Mouse (Mus musculus): ENCODE results near the gene Tmem43. TPM values are rescaled to one million over a fixed set of nuclear protein-coding genes. Genes with fewer than 3 reads are reported as not detected.

Tmem43 gene
- 36.4 and 40.5 TPM in 2 replicates for polyA plus RNA-seq (2015; fragmentation: Nextera tagmentation; extraction: Ambion mirVana)

DNA sequence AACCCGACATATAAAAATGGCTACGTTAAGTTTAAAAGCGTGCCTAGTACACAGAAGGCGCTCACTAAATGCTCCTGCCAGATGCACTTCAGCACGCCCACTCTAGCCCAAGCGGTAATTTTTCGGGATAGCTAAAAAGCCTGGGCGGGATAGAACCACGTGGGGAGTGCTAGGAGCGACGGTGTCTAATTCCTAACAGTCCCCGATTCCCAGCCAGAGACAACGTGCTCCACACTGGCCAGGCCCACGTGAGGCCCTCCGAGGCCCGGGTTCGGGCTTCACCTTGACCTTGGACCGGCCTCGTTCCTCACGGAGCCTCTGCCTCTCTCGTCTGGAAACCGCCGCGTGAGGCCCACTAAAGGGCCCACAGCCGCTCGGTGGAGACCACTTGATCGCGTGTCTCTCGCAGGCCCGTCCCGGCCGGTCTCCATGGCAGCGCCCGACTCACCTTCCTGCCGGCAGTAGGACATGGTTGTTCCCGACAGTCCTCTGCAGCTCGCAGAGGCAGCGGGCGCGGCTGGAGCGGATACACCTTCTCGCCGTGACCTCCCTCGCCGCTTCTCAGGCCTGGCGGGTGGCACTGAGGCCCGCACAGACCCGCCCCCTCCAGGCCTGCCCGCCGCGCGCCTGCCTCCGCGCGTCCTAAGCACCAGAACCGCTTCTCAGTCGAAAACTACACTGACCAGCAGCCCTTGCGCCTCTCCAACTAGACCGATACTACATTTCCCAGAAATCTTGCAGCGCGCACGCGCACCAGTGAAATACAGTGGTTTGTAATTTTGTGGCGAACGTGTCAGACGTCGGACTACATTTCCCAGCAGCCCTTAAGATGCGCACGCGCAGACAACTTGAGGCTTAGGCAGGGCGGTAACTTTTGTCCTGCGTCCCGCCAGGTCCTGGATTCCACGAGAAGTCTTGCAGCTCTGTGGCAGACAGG, at the start of gene Tmem43, which contains the start of gene Chchd4:
TSS of gene Tmem43 (plus strand) at position 836 of the 937 bp plus-strand sequence.
TSS of gene Chchd4 (minus strand) at position 679 of the 937 bp plus-strand sequence.
- no peaks in the 10 kb centered on the region for H3K27me3 ChIP-seq (replicated peaks)
- H3K4me2 ChIP-seq (replicated peaks), result peak within 1 kb of the TSS; percentile 74
- H3K27ac ChIP-seq, result peak within 1 kb of the TSS; percentile 80
- H3K9me3 ChIP-seq, result no peaks in the 10 kb centered on the region
- peak within 1 kb of the TSS; percentile 67 for H3K9ac ChIP-seq
- H3K4me1 ChIP-seq (replicated peaks), result peaks cover 16% of the 10 kb centered on the region
- ATAC-seq, result peak; percentile 98
- WGBS, result under 1% methylated on average over 74 of the region's 74 CpGs
- H3K4me3 ChIP-seq (replicated peaks), result peak within 1 kb of the TSS; percentile 53
- peaks cover 6% of the 10 kb centered on the region for H3K36me3 ChIP-seq

DNA sequence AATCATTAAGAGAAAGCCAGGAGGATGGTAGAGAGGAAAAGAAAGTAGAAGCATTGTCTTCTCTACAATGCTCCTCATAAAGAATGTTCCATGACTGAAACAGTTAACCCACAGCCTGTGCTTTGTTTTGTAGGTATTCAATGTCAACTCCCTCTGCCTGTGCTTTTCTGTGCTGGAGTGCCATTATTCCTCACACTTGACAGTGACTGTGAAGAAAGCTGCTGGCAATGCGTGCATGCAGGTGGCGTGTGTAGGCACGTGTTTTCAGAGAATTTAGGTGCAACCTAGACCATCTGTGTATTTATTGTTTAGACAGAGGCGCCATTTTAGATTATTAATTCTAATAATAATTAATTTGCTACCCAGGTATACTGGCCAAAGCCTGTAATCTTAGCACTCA, 49.4 kb upstream of the Tmem43 start:
- Histone ChIP-seq H3K4me2 (replicated peaks) (no peak overlapping the region), H3K9me3 (no peaks in the 10 kb centered on the region), H3K27ac (no peak overlapping the region), H3K36me3 (no peaks in the 10 kb centered on the region), H3K27me3 (replicated peaks) (peaks cover 6% of the 10 kb centered on the region; the same call in 1 of the 2 replicates), H3K4me3 (replicated peaks) (no peak overlapping the region), H3K4me1 (replicated peaks) (no peaks in the 10 kb centered on the region), H3K9ac (no peak overlapping the region)
- WGBS, result 48% methylated on average over 4 of the region's 4 CpGs
- no peak for ATAC-seq

GRCm38 (mm10) chr6:91440474-91441144, 32.9 kb upstream of the Tmem43 start:
- WGBS, result 2% methylated on average over 30 of the region's 30 CpGs
- H3K4me2 ChIP-seq (replicated peaks), result peak overlapping the region; percentile 93

GRCm38 (mm10) chr6:91441145-91441662, 32.3 kb upstream of the Tmem43 start:
- 2% methylated on average over 19 of the region's 19 CpGs for WGBS
- peak overlapping the region; percentile 54 for H3K9ac ChIP-seq
- peak overlapping the region; percentile 57 for H3K4me3 ChIP-seq (replicated peaks)
- peak; percentile 82 for ATAC-seq
- H3K4me2 ChIP-seq (replicated peaks), result peak overlapping the region; percentile 93
- H3K4me1 ChIP-seq (replicated peaks), result peaks cover 3% of the 10 kb centered on the region; the same call in 1 of the 2 replicates
- H3K36me3 ChIP-seq, result no peaks in the 10 kb centered on the region
- no peaks in the 10 kb centered on the region for H3K9me3 ChIP-seq
- peaks cover 3% of the 10 kb centered on the region; the same call in 1 of the 2 replicates for H3K27me3 ChIP-seq (replicated peaks)
- peak overlapping the region; percentile 55; the same call in 1 of the 2 replicates for H3K27ac ChIP-seq

More at GRCm38 (mm10) chr6:91440474-91441144, 32.9 kb upstream of the Tmem43 start:
- peak overlapping the region; percentile 58 for H3K27ac ChIP-seq
- peak overlapping the region; percentile 57 for H3K4me3 ChIP-seq (replicated peaks)
- peak overlapping the region; percentile 62 for H3K9ac ChIP-seq
- H3K36me3 ChIP-seq, result no peaks in the 10 kb centered on the region
- peaks cover 3% of the 10 kb centered on the region; the same call in 1 of the 2 replicates for H3K4me1 ChIP-seq (replicated peaks)
- peaks cover 3% of the 10 kb centered on the region; the same call in 1 of the 2 replicates for H3K27me3 ChIP-seq (replicated peaks)
- no peaks in the 10 kb centered on the region for H3K9me3 ChIP-seq
- ATAC-seq, result peak; percentile 99

DNA sequence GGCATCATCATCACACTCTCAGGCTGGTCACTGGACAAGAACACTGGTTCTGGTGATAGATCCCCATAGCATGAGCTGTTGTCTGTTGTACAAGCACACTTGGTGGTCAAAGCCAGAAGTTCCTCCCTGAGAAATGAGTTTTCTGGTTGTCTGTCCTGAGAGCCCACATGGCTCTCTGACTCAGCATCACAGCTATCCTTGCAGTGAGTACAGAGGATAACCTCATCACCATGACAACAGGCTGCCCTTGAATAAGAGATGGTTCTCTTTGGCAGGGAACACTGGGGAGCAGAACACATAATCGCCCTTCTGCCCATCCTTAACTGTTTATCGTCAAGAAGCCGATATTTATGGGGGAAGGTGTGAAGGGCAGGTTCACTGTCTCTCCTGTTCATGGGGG, 28.2 kb upstream of the Tmem43 start:
- Histone ChIP-seq H3K9me3 (no peaks in the 10 kb centered on the region), H3K27me3 (replicated peaks) (no peaks in the 10 kb centered on the region), H3K27ac (no peak overlapping the region), H3K9ac (no peak overlapping the region), H3K4me3 (replicated peaks) (no peak overlapping the region), H3K4me1 (replicated peaks) (peaks cover 3% of the 10 kb centered on the region; the same call in 1 of the 2 replicates), H3K36me3 (no peaks in the 10 kb centered on the region), H3K4me2 (replicated peaks) (no peak overlapping the region)
- ATAC-seq, result no peak
- WGBS, result 70% methylated on average over 3 of the region's 3 CpGs

- ATAC-seq, result no peak
- Histone ChIP-seq H3K4me1 (replicated peaks) (no peaks in the 10 kb centered on the region), H3K9ac (no peak overlapping the region), H3K27me3 (replicated peaks) (no peaks in the 10 kb centered on the region), H3K4me2 (replicated peaks) (no peak overlapping the region), H3K27ac (no peak overlapping the region), H3K36me3 (no peaks in the 10 kb centered on the region), H3K4me3 (replicated peaks) (no peak overlapping the region), H3K9me3 (no peaks in the 10 kb centered on the region)
- 42% methylated on average over 3 of the region's 3 CpGs for WGBS
These were observed 23.9 kb upstream of the Tmem43 start for GRCm38 (mm10) chr6:91449472-91450225.

DNA sequence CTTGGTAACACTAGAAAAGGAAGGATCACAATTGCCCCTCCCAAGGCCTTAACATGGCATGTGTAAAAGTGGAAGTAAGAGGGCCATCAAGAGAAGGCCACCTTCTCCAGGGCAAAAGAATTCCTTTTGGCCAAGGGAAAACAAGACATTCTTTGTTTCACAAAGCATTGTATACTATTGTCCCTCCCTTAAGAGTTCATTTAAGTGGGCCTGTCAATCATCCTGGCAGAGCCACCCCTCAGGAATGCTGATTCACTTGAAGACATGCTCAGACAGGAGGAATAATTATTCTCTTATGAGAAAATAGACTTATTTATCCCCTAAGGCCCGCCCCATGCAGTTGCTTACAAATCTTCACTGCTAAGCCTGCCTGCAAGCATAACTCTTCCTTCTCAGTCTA, 21.4 kb upstream of the Tmem43 start:
- WGBS, result 71% methylated on average over 1 of the region's 1 CpGs
- Histone ChIP-seq H3K4me3 (replicated peaks) (no peak overlapping the region), H3K4me1 (replicated peaks) (no peaks in the 10 kb centered on the region), H3K9me3 (no peaks in the 10 kb centered on the region), H3K36me3 (no peaks in the 10 kb centered on the region), H3K27ac (no peak overlapping the region), H3K4me2 (replicated peaks) (no peak overlapping the region), H3K9ac (no peak overlapping the region), H3K27me3 (replicated peaks) (no peaks in the 10 kb centered on the region)
- ATAC-seq, result no peak

- no peak overlapping the region for H3K4me2 ChIP-seq (replicated peaks)
- no peak overlapping the region for H3K9ac ChIP-seq
- no peaks in the 10 kb centered on the region for H3K27me3 ChIP-seq (replicated peaks)
- H3K4me3 ChIP-seq (replicated peaks), result no peak overlapping the region
- H3K9me3 ChIP-seq, result no peaks in the 10 kb centered on the region
- H3K27ac ChIP-seq, result no peak overlapping the region
- no peaks in the 10 kb centered on the region for H3K36me3 ChIP-seq
- ATAC-seq, result no peak
- 40% methylated on average over 5 of the region's 5 CpGs for WGBS
- H3K4me1 ChIP-seq (replicated peaks), result no peaks in the 10 kb centered on the region
These were observed 19.0 kb upstream of the Tmem43 start for GRCm38 (mm10) chr6:91454546-91454945.

- Histone ChIP-seq H3K27me3 (replicated peaks) (no peaks in the 10 kb centered on the region), H3K4me3 (replicated peaks) (no peak overlapping the region), H3K9me3 (no peaks in the 10 kb centered on the region), H3K27ac (no peak overlapping the region), H3K9ac (no peak overlapping the region), H3K4me2 (replicated peaks) (no peak overlapping the region), H3K36me3 (peaks cover 10% of the 10 kb centered on the region), H3K4me1 (replicated peaks) (no peaks in the 10 kb centered on the region)
- ATAC-seq, result peak; percentile 89
- WGBS, result 70% methylated on average over 1 of the region's 1 CpGs
These were observed 14.0 kb upstream of the Tmem43 start for GRCm38 (mm10) chr6:91459471-91459870.

DNA sequence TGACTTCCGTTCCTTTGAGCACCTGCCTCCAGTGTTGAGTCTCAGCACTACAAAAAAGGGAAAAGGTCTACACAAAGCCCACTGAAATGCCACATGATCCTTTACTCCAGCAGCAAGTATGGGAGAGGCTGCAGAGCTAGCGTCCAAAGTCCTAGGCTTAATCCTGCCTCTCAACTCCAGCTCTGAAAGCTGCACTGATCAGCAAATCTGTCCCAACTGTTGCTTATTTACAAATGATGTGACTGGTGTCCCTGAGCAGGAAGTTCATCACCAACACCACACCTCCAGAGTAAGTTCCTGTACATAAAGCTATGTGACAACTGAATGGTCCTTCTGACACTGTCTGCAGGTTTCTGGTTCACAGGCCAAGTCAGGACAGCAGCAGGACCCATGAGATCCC, 7.7 kb upstream of the Tmem43 start:
- no peak overlapping the region for H3K4me3 ChIP-seq (replicated peaks)
- H3K27me3 ChIP-seq (replicated peaks), result no peaks in the 10 kb centered on the region
- H3K4me1 ChIP-seq (replicated peaks), result 0 out of 2 replicates have a peak, but pooled peaks cover 3% of the 10 kb centered on the region
- no peak overlapping the region for H3K9ac ChIP-seq
- peak; percentile 41; the same call in 1 of the 2 replicates for ATAC-seq
- H3K4me2 ChIP-seq (replicated peaks), result no peak overlapping the region
- H3K9me3 ChIP-seq, result no peaks in the 10 kb centered on the region
- peaks cover 26% of the 10 kb centered on the region for H3K36me3 ChIP-seq
- 81% methylated on average over 2 of the region's 2 CpGs for WGBS
- no peak overlapping the region for H3K27ac ChIP-seq

DNA sequence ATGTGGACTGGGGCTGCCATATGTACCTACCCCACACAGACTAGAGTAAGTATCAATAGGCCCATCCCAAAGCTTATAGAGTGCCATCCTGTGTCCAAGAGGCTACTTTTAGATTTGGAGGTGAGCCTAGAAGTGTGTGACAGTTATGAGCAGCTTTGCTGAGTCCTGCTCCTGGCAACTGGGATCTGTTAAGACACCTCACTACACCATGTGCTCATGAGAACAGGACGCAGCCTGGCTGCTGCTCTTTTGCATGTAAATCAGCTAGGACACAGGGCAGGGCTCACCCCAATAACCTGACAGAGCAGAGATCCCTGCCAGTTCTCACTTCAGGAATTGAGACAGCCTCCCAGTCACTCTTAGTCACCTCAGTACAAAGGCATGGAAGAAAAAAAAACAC, 6.4 kb upstream of the Tmem43 start:
- peaks cover 9% of the 10 kb centered on the region; the same call in 1 of the 2 replicates for H3K4me1 ChIP-seq (replicated peaks)
- H3K27ac ChIP-seq, result no peak overlapping the region
- H3K9me3 ChIP-seq, result no peaks in the 10 kb centered on the region
- H3K4me2 ChIP-seq (replicated peaks), result no peak overlapping the region
- WGBS, result 86% methylated on average over 1 of the region's 1 CpGs
- peaks cover 26% of the 10 kb centered on the region for H3K36me3 ChIP-seq
- no peak overlapping the region for H3K9ac ChIP-seq
- ATAC-seq, result no peak
- H3K4me3 ChIP-seq (replicated peaks), result no peak overlapping the region
- no peaks in the 10 kb centered on the region for H3K27me3 ChIP-seq (replicated peaks)

Data from intestine, embryonic 15.5 days (tissue).